Comparison of ENCODE assay signal across 17 mouse cellular contexts in the genomic region with DNA sequence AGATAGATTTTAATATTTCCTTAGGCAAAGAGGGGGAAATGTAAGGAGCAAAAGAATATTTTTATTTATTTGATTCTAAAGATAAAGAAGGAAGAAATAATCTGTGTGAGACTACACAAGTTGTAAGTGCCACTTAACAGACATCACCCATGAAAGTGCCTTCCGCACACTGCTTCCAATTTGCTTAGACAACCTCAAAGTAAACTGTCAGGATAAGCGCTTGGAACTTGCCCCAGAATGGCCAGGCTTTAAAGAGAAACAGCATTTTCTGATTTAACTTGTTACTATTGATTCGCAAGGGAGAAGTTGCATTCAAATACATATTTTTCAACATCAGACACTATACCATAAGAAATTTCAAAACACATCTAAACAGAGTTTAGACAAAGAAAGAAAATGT.
DNase-seq lines count a peak whose midpoint lies in the region; ATAC-seq lines count a peak whose summit lies in the region.
"Had no signal": no experiment of that assay in that cellular context is flagged by ENCODE, and none has a peak within 500 bp of the region (broad histone marks: within the 10 kb centered on the region; RNA-seq: fewer than 3 reads in every experiment).

No protein-coding gene starts in this region.

- no peaks in the 10 kb centered on the region for H3K36me3 ChIP-seq in forebrain, embryonic 13.5 days (ENCODE audit: poor library complexity, severe bottlenecking)
- no peaks in the 10 kb centered on the region for H3K36me3 ChIP-seq in forebrain, embryonic 12.5 days (replicated peaks)
- no peaks in the 10 kb centered on the region for H3K36me3 ChIP-seq in forebrain, embryonic 16.5 days (ENCODE audit: control insufficient read depth, insufficient read depth)
- H3K36me3 ChIP-seq in heart, embryonic 12.5 days = no peaks in the 10 kb centered on the region
- H3K36me3 ChIP-seq: heart, embryonic 10.5 days; heart, embryonic 15.5 days; hindbrain, embryonic 13.5 days had no signal

- H3K27me3 ChIP-seq in forebrain, embryonic 13.5 days = no peaks in the 10 kb centered on the region
- no peaks in the 10 kb centered on the region for H3K27me3 ChIP-seq in forebrain, embryonic 12.5 days
- H3K27me3 ChIP-seq in forebrain, embryonic 16.5 days (replicated peaks; ENCODE audit: control insufficient read depth, insufficient read depth, low read length) = no peaks in the 10 kb centered on the region
- H3K27me3 ChIP-seq in heart, embryonic 12.5 days (replicated peaks) = no peaks in the 10 kb centered on the region
- H3K27me3 ChIP-seq: heart, embryonic 15.5 days; hindbrain, embryonic 13.5 days had no signal

- no peak overlapping the region for H3K4me2 ChIP-seq in forebrain, embryonic 13.5 days
- H3K4me2 ChIP-seq in forebrain, embryonic 12.5 days = no peak overlapping the region
- H3K4me2 ChIP-seq in forebrain, embryonic 16.5 days (ENCODE audit: low read length) = no peak overlapping the region
- H3K4me2 ChIP-seq in heart, embryonic 12.5 days = no peak overlapping the region
- H3K4me2 ChIP-seq: heart, embryonic 15.5 days; hindbrain, embryonic 13.5 days had no signal

- intact Hi-C loops in left cerebral cortex, postnatal 4 days (cut with DNase I) = no loop called here
- intact Hi-C loops in left cerebral cortex, postnatal 14 days (cut with DNase I) = no loop called here

- WGBS in forebrain, embryonic 13.5 days = 61% methylated on average over 3 of the region's 3 CpGs
- WGBS in forebrain, embryonic 12.5 days = 81% methylated on average over 3 of the region's 3 CpGs
- 30% methylated on average over 3 of the region's 3 CpGs for WGBS in forebrain, embryonic 16.5 days
- WGBS in heart, embryonic 12.5 days = 79% methylated on average over 3 of the region's 3 CpGs

- peak; percentile 10 for DNase-seq in left cerebral cortex, postnatal 4 days
- no peak for DNase-seq in left cerebral cortex, postnatal 14 days (ENCODE audit: low spot score in 2 of 2)
- DNase-seq: adrenal gland, adult 2 months; adrenal gland, postnatal 25 days; cerebellum, adult 9-10 months; gastrocnemius, postnatal 36 days; heart, adult 11 months; heart, postnatal 14 days; kidney, adult 2 months had no signal

- no peak overlapping the region for H3K4me3 ChIP-seq in forebrain, embryonic 13.5 days
- no peak overlapping the region for H3K4me3 ChIP-seq in forebrain, embryonic 12.5 days (replicated peaks)
- H3K4me3 ChIP-seq in forebrain, embryonic 16.5 days (replicated peaks; ENCODE audit: low read length) = no peak overlapping the region
- H3K4me3 ChIP-seq in heart, embryonic 12.5 days = no peak overlapping the region
- H3K4me3 ChIP-seq: heart, embryonic 10.5 days; heart, embryonic 15.5 days; hindbrain, embryonic 13.5 days had no signal

- H3K9me3 ChIP-seq in forebrain, embryonic 13.5 days (replicated peaks) = no peaks in the 10 kb centered on the region
- no peaks in the 10 kb centered on the region for H3K9me3 ChIP-seq in forebrain, embryonic 12.5 days
- no peaks in the 10 kb centered on the region for H3K9me3 ChIP-seq in forebrain, embryonic 16.5 days (ENCODE audit: control insufficient read depth, low read length)
- H3K9me3 ChIP-seq in heart, embryonic 12.5 days (replicated peaks) = no peaks in the 10 kb centered on the region
- H3K9me3 ChIP-seq: heart, embryonic 10.5 days; heart, embryonic 15.5 days; hindbrain, embryonic 13.5 days had no signal

- H3K27ac ChIP-seq in forebrain, embryonic 13.5 days = no peak overlapping the region
- no peak overlapping the region for H3K27ac ChIP-seq in forebrain, embryonic 12.5 days
- no peak overlapping the region for H3K27ac ChIP-seq in forebrain, embryonic 16.5 days (ENCODE audit: low read length)
- H3K27ac ChIP-seq in heart, embryonic 12.5 days (ENCODE audit: poor library complexity, severe bottlenecking) = no peak overlapping the region
- H3K27ac ChIP-seq: heart, embryonic 10.5 days; heart, embryonic 15.5 days; hindbrain, embryonic 13.5 days had no signal

- H3K4me1 ChIP-seq in forebrain, embryonic 13.5 days = no peaks in the 10 kb centered on the region
- no peaks in the 10 kb centered on the region for H3K4me1 ChIP-seq in forebrain, embryonic 12.5 days
- peaks cover 4% of the 10 kb centered on the region for H3K4me1 ChIP-seq in forebrain, embryonic 16.5 days (replicated peaks; ENCODE audit: control insufficient read depth, insufficient read depth, low read length)
- no peaks in the 10 kb centered on the region for H3K4me1 ChIP-seq in heart, embryonic 12.5 days (replicated peaks)
- H3K4me1 ChIP-seq: heart, embryonic 10.5 days; heart, embryonic 15.5 days; hindbrain, embryonic 13.5 days had no signal

- peak; percentile 48 for ATAC-seq in forebrain, embryonic 13.5 days
- no peak for ATAC-seq in forebrain, embryonic 12.5 days (ENCODE audit: low FRiP score)
- peak; percentile 72 for ATAC-seq in forebrain, embryonic 16.5 days
- no peak for ATAC-seq in heart, embryonic 12.5 days (ENCODE audit: insufficient number of reproducible peaks, low FRiP score)
- ATAC-seq: intestine, embryonic 16.5 days had no signal

- H3K9ac ChIP-seq in forebrain, embryonic 13.5 days = no peak overlapping the region
- H3K9ac ChIP-seq in forebrain, embryonic 12.5 days = no peak overlapping the region
- no peak overlapping the region for H3K9ac ChIP-seq in forebrain, embryonic 16.5 days (replicated peaks; ENCODE audit: low read depth, low read length)
- H3K9ac ChIP-seq in heart, embryonic 12.5 days = no peak overlapping the region
- H3K9ac ChIP-seq: heart, embryonic 15.5 days; hindbrain, embryonic 13.5 days had no signal

Comparison
In these comparisons a context has a peak if more than half of its experiments do, and no peak if none do; other contexts are left out.
1. ATAC-seq: peak in forebrain, embryonic 13.5 days (single experiment) and forebrain, embryonic 16.5 days (single experiment); none in forebrain, embryonic 12.5 days (single experiment) and heart, embryonic 12.5 days (single experiment).